Mouse (Mus musculus) olfactory bulb, adult 2 months (tissue): ENCODE measurements around the gene Dpp4.

Source experiments
- CTCF ChIP-seq: fragments of 200-500 bp; IDR thresholded peaks from 2 replicates; pipeline ENCODE4 v1.5.1; 2012; ENCODE audit warnings: low read depth, mild to moderate bottlenecking, low read length, moderate library complexity; ENCODE audit not compliant: insufficient read depth
- POLR2A ChIP-seq: fragments of 200-500 bp; IDR thresholded peaks from 2 replicates; pipeline ENCODE4 v1.6.1; 2012; ENCODE audit warnings: mild to moderate bottlenecking, low read depth, low read length, moderate library complexity; ENCODE audit not compliant: insufficient read depth

GRCm38 (mm10) chr2:62352035-62352434, 60.0 kb downstream of the Dpp4 start:
- TF ChIP-seq POLR2A (no peak), CTCF (no peak)
